Mouse (Mus musculus) limb, embryonic 14.5 days (tissue): ENCODE results near the gene Gm10518. TPM values are rescaled to one million over a fixed set of nuclear protein-coding genes. Genes with fewer than 3 reads are reported as not detected.

Source experiments
- ATAC-seq: fragments of 200-750 bp; cut with Nextera tagmentation; 2 replicates; pipeline ENCODE4 v1.8.0; 2017; ENCODE audit warnings: low read depth, moderate number of reproducible peaks, moderate TSS enrichment; ENCODE audit not compliant: low FRiP score
- DNase-seq: peaks from one replicate; pipeline ENCODE4 v3.0.0-alpha.2; 2015; ENCODE audit warnings: low spot score
- H3K27ac ChIP-seq: fragments of 300-500 bp; sonication (generic); replicated peaks from 2 replicates; pipeline ENCODE4 v1.5.1; 2014; ENCODE audit warnings: low read depth, mild to moderate bottlenecking, low read length, moderate library complexity, mixed read lengths
- H3K27me3 ChIP-seq: fragments of 300-500 bp; sonication (generic); 2 replicates; pipeline ENCODE4 v1.6.1; 2014; ENCODE audit warnings: low read length, mixed read lengths; ENCODE audit not compliant: control insufficient read depth, insufficient read depth
- H3K36me3 ChIP-seq: fragments of 300-500 bp; sonication (generic); 2 replicates; pipeline ENCODE4 v1.6.1; 2014; ENCODE audit warnings: mild to moderate bottlenecking, low read length, moderate library complexity, mixed read lengths; ENCODE audit not compliant: control insufficient read depth, insufficient read depth
- H3K4me1 ChIP-seq: fragments of 300-500 bp; sonication (generic); 2 replicates; pipeline ENCODE4 v1.6.1; 2014; ENCODE audit warnings: antibody characterized with exemption, low read length, mixed read lengths; ENCODE audit not compliant: control insufficient read depth, insufficient read depth
- H3K4me2 ChIP-seq: fragments of 300-500 bp; sonication (generic); replicated peaks from 2 replicates; pipeline ENCODE4 v1.6.1; 2014; ENCODE audit warnings: low read depth, mild to moderate bottlenecking, low read length, moderate library complexity; ENCODE audit not compliant: severe bottlenecking
- H3K4me3 ChIP-seq: fragments of 300-500 bp; sonication (generic); replicated peaks from 2 replicates; pipeline ENCODE4 v1.5.1; 2014; ENCODE audit warnings: low read length
- H3K9ac ChIP-seq: fragments of 300-500 bp; sonication (generic); 2 replicates; pipeline ENCODE4 v1.6.1; 2014; ENCODE audit warnings: mild to moderate bottlenecking, low read depth, low read length, moderate library complexity; ENCODE audit not compliant: severe bottlenecking
- H3K9me3 ChIP-seq: fragments of 300-500 bp; sonication (generic); 2 replicates; pipeline ENCODE4 v1.6.1; 2016; ENCODE audit warnings: low read length; ENCODE audit not compliant: control insufficient read depth
- POLR2A ChIP-seq: fragments of 200-500 bp; IDR thresholded peaks from 2 replicates; pipeline ENCODE4 v1.8.0; 2012; ENCODE audit warnings: inconsistent platforms, mild to moderate bottlenecking, moderate library complexity, borderline replicate concordance; ENCODE audit not compliant: insufficient read depth, insufficient read length; ENCODE audit errors: extremely low read depth
- WGBS: fragments of 180-500 bp; shearing (Covaris S2); extraction: QIAGEN DNeasy Blood & Tissue Kit; methylation state at CpG from one replicate; pipeline ENCODE4 v1.1.7; 2014; 5-methylcytosine and 5-hydroxymethylcytosine counted together
- polyA plus RNA-seq, 2 experiments: library from polyadenylated mRNA; depleted of rRNA in 1 of 2; stranded (reverse) in 1 of 2; unstranded in 1 of 2; fragments of >200 nt; fragmentation: Nextera tagmentation in 1 of 2; extraction: Ambion mirVana in 1 of 2; gene quantifications; 2 replicates each; pipeline versions ENCODE4 v1.2.1 to v1.2.3; 2012 to 2014

Gm10518 gene
- polyA plus RNA-seq (2012; rRNA removed) (not detected in 2 replicates), polyA plus RNA-seq (2014; fragmentation: Nextera tagmentation; extraction: Ambion mirVana) (0.25 TPM in 1 of 2 replicates, not detected in the other)

DNA sequence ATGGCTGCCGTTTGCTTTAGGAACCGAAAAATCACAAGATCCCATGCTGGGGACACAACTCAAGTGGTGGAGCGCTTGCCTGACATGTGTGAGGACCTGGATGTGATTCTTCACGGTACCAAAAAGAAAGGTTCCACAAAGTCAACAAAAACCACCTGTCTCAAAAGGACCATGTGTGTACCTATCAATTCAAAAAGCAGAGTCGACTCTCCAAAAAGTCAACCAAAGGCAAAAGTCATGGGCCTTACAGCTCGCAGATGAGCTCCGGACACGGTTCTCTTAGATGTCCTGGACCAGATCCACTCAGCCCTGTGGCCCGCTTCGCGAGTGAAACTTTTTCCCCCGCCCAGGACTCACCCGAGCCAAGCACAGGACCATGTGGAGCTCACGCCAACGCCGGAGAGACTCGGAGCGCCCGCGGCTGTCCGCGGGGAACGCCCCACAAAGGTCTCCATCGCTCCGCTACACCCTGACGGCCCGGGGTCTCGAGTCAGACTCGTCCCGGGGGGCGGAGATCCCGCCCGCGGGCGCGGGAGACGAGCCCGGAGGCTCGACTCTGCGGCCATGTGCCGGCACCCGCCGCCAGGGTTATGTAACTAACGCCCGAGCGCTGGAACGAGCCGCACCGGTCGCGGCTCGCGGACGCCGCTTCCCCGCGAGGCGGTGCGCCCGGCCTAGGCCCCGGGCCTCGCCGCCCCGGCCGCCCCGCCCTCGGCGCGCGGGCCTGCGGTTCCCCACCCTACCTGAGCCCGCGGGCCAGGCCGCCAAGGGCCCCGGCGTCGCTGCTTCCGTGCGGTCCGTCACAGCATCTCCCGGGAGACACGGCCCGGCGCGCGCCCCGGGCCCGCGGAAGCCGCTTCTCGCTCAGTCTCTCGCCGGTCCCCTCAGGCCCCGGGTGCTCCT is at the start of gene Gm10518:
TSS of gene Gm10518 (plus strand) at position 767 of the 903 bp plus-strand sequence.
- Histone ChIP-seq H3K4me1 (peaks cover 10% of the 10 kb centered on the region; the same call in 1 of the 2 replicates), H3K27me3 (no peaks in the 10 kb centered on the region), H3K27ac (peak within 1 kb of the TSS; percentile 98), H3K4me3 (peak within 1 kb of the TSS; percentile 90), H3K4me2 (peak within 1 kb of the TSS; percentile 76), H3K9ac (peak within 1 kb of the TSS; percentile 96), H3K9me3 (no peaks in the 10 kb centered on the region), H3K36me3 (peaks cover 11% of the 10 kb centered on the region)
- ATAC-seq = peak; percentile 57
- no peak for TF ChIP-seq POLR2A
- WGBS = under 1% methylated on average over 44 of the region's 94 CpGs
- DNase-seq = peak; percentile 28

DNA sequence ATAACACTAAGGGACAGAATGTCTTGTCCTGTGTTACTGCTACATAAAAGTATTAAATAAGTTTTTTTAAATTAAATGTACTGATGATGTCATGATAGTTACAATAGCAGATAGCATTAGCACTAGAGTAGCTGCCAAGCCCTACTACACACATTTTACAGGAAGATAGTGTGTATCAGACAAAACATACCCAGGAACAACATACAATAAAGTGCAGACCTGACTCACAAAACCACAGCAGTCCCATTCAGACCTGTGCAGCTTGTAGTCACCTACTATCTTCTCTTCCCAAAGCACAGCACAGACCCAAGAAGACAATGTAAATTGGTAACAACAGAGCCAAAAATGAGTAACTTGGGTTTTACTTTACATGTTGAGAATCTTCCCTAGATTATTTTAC is 46.7 kb upstream of the Gm10518 start:
- no peak for TF ChIP-seq POLR2A
- no peak overlapping the region for H3K27ac ChIP-seq
- no peak overlapping the region for H3K4me3 ChIP-seq
- no peaks in the 10 kb centered on the region for H3K9me3 ChIP-seq
- H3K4me2 ChIP-seq = no peak overlapping the region
- no peaks in the 10 kb centered on the region for H3K4me1 ChIP-seq
- H3K36me3 ChIP-seq = peaks cover 87% of the 10 kb centered on the region
- no peaks in the 10 kb centered on the region for H3K27me3 ChIP-seq
- no peak for DNase-seq
- H3K9ac ChIP-seq = no peak overlapping the region
- ATAC-seq = no peak

DNA sequence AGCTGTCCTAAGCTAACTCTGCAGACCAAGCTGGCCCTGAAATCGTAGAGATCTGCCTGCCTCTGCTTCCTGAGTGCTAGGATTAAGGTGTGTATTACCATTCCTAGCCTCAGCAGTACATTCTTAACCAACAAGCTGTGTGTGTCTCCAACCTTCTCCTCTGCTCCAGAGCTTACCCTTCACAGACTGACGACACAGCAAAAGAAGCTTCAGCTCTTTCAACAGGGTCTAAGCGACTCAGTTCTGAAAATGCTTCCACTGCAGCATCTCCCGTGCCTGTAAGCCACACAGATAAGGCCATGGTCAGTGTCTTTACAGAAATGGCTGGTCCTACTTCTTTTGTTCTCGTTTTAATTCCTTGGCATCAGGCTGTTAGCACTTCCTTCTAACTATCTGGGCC is 43.1 kb upstream of the Gm10518 start:
- TF ChIP-seq POLR2A = no peak
- no peaks in the 10 kb centered on the region for H3K9me3 ChIP-seq
- H3K4me3 ChIP-seq = no peak overlapping the region
- no peak for DNase-seq
- H3K27me3 ChIP-seq = no peaks in the 10 kb centered on the region
- no peak overlapping the region for H3K9ac ChIP-seq
- no peak overlapping the region for H3K27ac ChIP-seq
- peaks cover 88% of the 10 kb centered on the region for H3K36me3 ChIP-seq
- WGBS = 97% methylated on average over 5 of the region's 5 CpGs
- no peak overlapping the region for H3K4me2 ChIP-seq
- ATAC-seq = no peak
- H3K4me1 ChIP-seq = no peaks in the 10 kb centered on the region

DNA sequence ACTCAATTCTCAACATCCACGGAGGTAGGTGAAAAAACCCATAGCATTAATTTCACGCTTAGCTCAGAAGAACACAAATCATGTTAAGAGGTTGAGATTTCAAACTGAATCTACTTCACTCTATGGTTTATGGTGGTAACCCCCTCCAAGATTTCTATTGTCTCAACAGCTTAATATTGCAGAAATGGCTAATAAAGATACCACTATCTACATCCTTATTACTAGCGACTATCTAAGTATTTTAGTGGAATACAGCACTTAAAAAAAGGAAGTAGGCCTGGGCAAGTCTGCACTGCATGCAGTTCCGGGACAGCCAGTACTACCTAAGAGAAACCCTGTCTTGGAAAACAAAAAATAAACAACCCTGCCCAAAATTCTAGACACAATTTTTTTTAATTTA is 42.6 kb upstream of the Gm10518 start:
- ATAC-seq (no peak), DNase-seq (no peak)
- H3K36me3 ChIP-seq = peaks cover 89% of the 10 kb centered on the region
- no peaks in the 10 kb centered on the region for H3K9me3 ChIP-seq
- no peak for TF ChIP-seq POLR2A
- no peaks in the 10 kb centered on the region for H3K27me3 ChIP-seq
- no peak overlapping the region for H3K4me3 ChIP-seq
- H3K4me2 ChIP-seq = no peak overlapping the region
- WGBS = 91% methylated on average over 4 of the region's 4 CpGs
- no peak overlapping the region for H3K9ac ChIP-seq
- H3K27ac ChIP-seq = no peak overlapping the region
- H3K4me1 ChIP-seq = no peaks in the 10 kb centered on the region

DNA sequence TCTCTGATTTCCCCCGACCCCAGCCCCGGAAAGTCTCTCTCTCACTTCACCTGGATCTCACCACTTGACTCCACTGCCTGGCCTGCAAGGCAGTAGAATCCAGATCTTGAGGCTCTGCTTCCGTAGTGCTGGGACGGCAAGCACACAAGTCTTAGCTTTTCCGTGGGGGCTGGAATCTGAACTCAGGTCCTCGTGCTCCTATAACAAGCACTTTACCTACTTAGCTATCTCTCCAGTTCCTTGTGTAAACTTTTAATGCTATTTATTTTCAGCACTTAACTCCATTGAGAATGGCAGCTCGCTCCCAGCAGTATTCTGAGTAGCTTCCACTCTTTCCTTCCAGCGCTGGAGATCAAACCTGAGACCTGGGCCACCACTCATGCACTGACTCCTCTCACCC is 26.3 kb upstream of the Gm10518 start:
- Histone ChIP-seq H3K9me3 (no peaks in the 10 kb centered on the region), H3K36me3 (peaks cover 91% of the 10 kb centered on the region), H3K4me1 (no peaks in the 10 kb centered on the region), H3K27me3 (no peaks in the 10 kb centered on the region), H3K4me3 (no peak overlapping the region), H3K4me2 (no peak overlapping the region), H3K9ac (no peak overlapping the region), H3K27ac (no peak overlapping the region)
- no peak for DNase-seq
- 95% methylated on average over 8 of the region's 8 CpGs for WGBS
- no peak for ATAC-seq
- TF ChIP-seq POLR2A = no peak
